8 mouse cellular contexts compared by ENCODE assay signal in genomic region chr12:77039295-77039952, GRCm38 (mm10).
DNase-seq lines count a peak whose midpoint lies in the region; ATAC-seq and TF ChIP-seq lines count a peak whose summit lies in the region.

No protein-coding gene starts in this region.

- H3K9me3 ChIP-seq in kidney, embryonic 15.5 days (replicated peaks), result no peaks in the 10 kb centered on the region
- no peaks in the 10 kb centered on the region for H3K9me3 ChIP-seq in lung, embryonic 14.5 days (ENCODE audit: low read depth, low read length)
- H3K9me3 ChIP-seq in stomach, embryonic 16.5 days (replicated peaks; ENCODE audit: control insufficient read depth, low read length), result no peaks in the 10 kb centered on the region

- no peaks in the 10 kb centered on the region for H3K27me3 ChIP-seq in kidney, embryonic 15.5 days
- H3K27me3 ChIP-seq in lung, embryonic 14.5 days (ENCODE audit: insufficient read depth, low read length), result no peaks in the 10 kb centered on the region
- no peaks in the 10 kb centered on the region for H3K27me3 ChIP-seq in stomach, embryonic 16.5 days (ENCODE audit: control insufficient read depth, insufficient read depth, low read length)

- H3K27ac ChIP-seq in kidney, embryonic 15.5 days, result no peak overlapping the region
- H3K27ac ChIP-seq in lung, embryonic 14.5 days (ENCODE audit: low read depth), result no peak overlapping the region
- H3K27ac ChIP-seq in stomach, embryonic 16.5 days (ENCODE audit: low read length), result peak overlapping the region; percentile 20; the same call in 1 of the 2 replicates

- no peaks in the 10 kb centered on the region for H3K36me3 ChIP-seq in kidney, embryonic 15.5 days
- H3K36me3 ChIP-seq in lung, embryonic 14.5 days (ENCODE audit: insufficient read depth), result no peaks in the 10 kb centered on the region
- H3K36me3 ChIP-seq in stomach, embryonic 16.5 days (ENCODE audit: control insufficient read depth, insufficient read depth, low read length), result no peaks in the 10 kb centered on the region

- 78% methylated on average over 17 of the region's 17 CpGs for WGBS in kidney, embryonic 15.5 days
- 61% methylated on average over 17 of the region's 17 CpGs for WGBS in lung, embryonic 14.5 days
- WGBS in stomach, embryonic 16.5 days, result 69% methylated on average over 17 of the region's 17 CpGs

- no peak for DNase-seq in kidney, adult 11 months
- DNase-seq in ES-CJ7 (ENCODE audit: low read depth, low spot score), result peak; percentile 93
- peak; percentile 26 for DNase-seq in cerebellum, adult 8-10 months
- peak; percentile 51 for DNase-seq in lung, embryonic 14.5 days
- no peak for DNase-seq in layer of hippocampus, adult 8-10 months (ENCODE audit: low spot score in 2 of 2)
- DNase-seq in embryo, embryonic 9.5 days (ENCODE audit: extremely low spot score), result no peak

- TF ChIP-seq CTCF in lung, embryonic 14.5 days (IDR thresholded peaks at IDR 0.05; ENCODE audit: low read depth), result peak; percentile 52

- 0 out of 2 replicates have a peak, but pooled peaks have one; percentile 54 for ATAC-seq in kidney, embryonic 15.5 days (replicated peaks; ENCODE audit: low FRiP score)
- 0 out of 2 replicates have a peak, but pooled peaks have one; percentile 28 for ATAC-seq in lung, embryonic 14.5 days (ENCODE audit: insufficient read depth)
- ATAC-seq in stomach, embryonic 16.5 days (ENCODE audit: insufficient read depth, low FRiP score), result no peak; the same call in 1 of the 2 replicates

- H3K9ac ChIP-seq in kidney, embryonic 15.5 days, result no peak overlapping the region
- H3K9ac ChIP-seq in lung, embryonic 14.5 days, result no peak overlapping the region
- no peak overlapping the region for H3K9ac ChIP-seq in stomach, embryonic 16.5 days (ENCODE audit: low read length)

- no peak overlapping the region for H3K4me3 ChIP-seq in kidney, embryonic 15.5 days (replicated peaks)
- no peak overlapping the region for H3K4me3 ChIP-seq in lung, embryonic 14.5 days (ENCODE audit: low read depth, low read length)
- no peak overlapping the region for H3K4me3 ChIP-seq in stomach, embryonic 16.5 days (replicated peaks; ENCODE audit: low read length)

- no peak overlapping the region for H3K4me2 ChIP-seq in kidney, embryonic 15.5 days
- no peak overlapping the region for H3K4me2 ChIP-seq in lung, embryonic 14.5 days
- no peak overlapping the region for H3K4me2 ChIP-seq in stomach, embryonic 16.5 days (ENCODE audit: low read depth, low read length)

- H3K4me1 ChIP-seq in kidney, embryonic 15.5 days, result peaks cover 11% of the 10 kb centered on the region; the same call in 1 of the 2 replicates
- peaks cover 4% of the 10 kb centered on the region; the same call in 1 of the 2 replicates for H3K4me1 ChIP-seq in lung, embryonic 14.5 days (ENCODE audit: insufficient read depth)
- H3K4me1 ChIP-seq in stomach, embryonic 16.5 days (ENCODE audit: control insufficient read depth, insufficient read depth, low read length), result no peaks in the 10 kb centered on the region

Comparison
In these comparisons a context has a peak if more than half of its experiments do, and no peak if none do; other contexts are left out.
1. DNase-seq: peak in ES-CJ7 (single experiment), cerebellum, adult 8-10 months (single experiment) and lung, embryonic 14.5 days (single experiment); none in kidney, adult 11 months (single experiment), layer of hippocampus, adult 8-10 months (0 of 2) and embryo, embryonic 9.5 days (single experiment).